Mouse (Mus musculus): ENCODE data around the gene Saysd1.

DNA sequence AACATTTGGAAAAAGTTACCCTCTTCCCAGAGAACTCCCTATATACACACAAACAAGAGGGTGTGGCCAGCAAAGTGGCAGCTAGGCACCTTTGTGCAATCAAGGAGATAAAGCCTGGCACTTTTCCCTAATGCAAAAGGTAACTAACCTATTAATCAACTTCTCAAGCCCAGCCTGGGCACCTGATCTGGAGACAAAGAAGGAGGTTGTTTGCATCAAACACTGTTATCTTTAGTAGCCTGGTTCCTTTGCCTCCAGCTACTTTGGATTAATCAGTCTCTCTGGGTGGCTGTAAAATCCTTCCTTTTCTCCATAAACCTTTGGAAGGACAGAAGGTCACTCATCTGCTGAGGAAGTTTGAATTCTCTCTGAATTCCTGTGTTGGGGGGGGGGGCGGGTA, 27.4 kb downstream of the Saysd1 start:
- no peak for TF ChIP-seq CTCF (IDR thresholded peaks at IDR 0.05 in 2 of 3, conservative IDR thresholded peaks at IDR 0.05 in 1 of 3; ENCODE audit: control insufficient read depth in 1 of 3, insufficient read depth in 1 of 3, low read depth in 2 of 3, low read length in 3 of 3, poor library complexity in 1 of 3, severe bottlenecking in 1 of 3)
- TF ChIP-seq ZKSCAN1 (IDR thresholded peaks at IDR 0.05; ENCODE audit: low read depth, low read length), result no peak
- no peak for TF ChIP-seq EP300 (IDR thresholded peaks at IDR 0.05; ENCODE audit: low read depth in 1 of 2, low read length in 2 of 2)

Data from MEL (cell line).